Mouse (Mus musculus): ENCODE results near the gene Otub1.

GRCm38 (mm10) chr19:7192561-7192967 lies 13.6 kb downstream of the Otub1 start:
- TF ChIP-seq E2F4 (IDR thresholded peaks at IDR 0.05; ENCODE audit: borderline replicate concordance, low read depth, low read length), result no peak
- TF ChIP-seq USF1 (IDR thresholded peaks at IDR 0.05; ENCODE audit: low read depth, low read length), result no peak
- no peak for TF ChIP-seq POLR2A (IDR thresholded peaks at IDR 0.05; ENCODE audit: control insufficient read depth in 1 of 2, insufficient read depth in 1 of 2, low read depth in 1 of 2, low read length in 2 of 2, poor library complexity in 1 of 2)
